Mouse (Mus musculus): ENCODE data around the gene Ddo. TPM values are rescaled to one million over a fixed set of nuclear protein-coding genes. Genes with fewer than 3 reads are reported as not detected.

Ddo gene
- polyA plus RNA-seq, 1 experiment, result not detected

DNA sequence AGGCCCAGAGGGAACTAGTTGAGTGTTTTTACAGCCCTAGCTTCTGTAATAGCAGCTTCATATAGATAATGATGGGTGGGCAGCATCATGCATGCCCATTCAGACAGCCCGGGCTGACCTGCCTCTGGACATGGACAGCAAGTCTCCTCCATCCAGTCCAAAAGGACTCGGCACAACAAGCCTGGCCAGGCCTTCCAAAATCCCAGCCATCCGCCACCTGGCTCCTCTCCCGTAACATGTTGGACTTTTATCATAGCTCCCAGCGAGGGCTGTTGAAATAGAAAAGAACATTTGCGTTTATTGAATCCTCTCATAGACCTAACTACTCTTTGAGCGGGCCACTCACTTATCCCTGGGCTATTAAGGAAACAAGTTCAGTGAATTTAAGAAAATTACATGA lies 12.1 kb downstream of the Ddo start:
- no peak for TF ChIP-seq GATA1 (IDR thresholded peaks at IDR 0.05; ENCODE audit: low read length)

DNA sequence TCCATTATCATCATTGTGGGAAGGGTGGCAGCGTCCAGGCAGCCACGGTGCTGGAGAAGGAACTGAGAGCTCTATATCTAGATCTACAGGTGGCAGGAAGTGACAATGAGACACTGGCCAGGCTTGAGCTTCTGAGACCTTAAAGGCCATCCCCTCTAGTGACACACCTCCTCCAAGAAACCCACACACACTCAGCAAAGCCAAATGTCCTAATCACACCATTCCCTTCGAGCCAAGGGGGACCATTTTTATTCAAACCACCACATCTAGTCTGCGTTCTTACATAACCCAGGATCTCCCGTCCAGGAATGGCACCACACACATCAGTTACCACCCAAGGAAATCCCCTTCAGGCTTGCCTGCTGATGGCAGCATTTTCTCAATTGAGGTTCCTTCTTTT lies 13.3 kb downstream of the Ddo start:
- TF ChIP-seq GATA1 (IDR thresholded peaks at IDR 0.05; ENCODE audit: low read length), result no peak

DNA sequence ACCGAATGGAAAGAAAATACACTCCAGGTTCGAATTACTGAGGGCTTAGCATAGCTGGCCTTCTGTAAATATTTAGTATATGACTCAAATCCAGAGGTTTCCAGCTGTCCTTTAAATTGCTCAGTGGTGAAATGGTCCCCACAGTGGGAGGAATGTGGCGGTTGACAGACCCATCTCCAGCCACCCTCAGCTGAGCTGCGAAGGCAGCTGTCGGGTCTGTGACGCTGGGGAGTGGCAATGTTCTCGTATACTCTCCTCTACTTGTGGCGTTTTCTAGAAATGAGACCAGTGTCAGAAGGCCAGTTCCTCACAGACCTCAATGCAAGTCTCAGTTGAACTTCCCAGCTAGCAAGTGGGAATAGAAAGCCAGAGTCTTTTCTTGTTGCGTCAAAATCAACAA lies 14.6 kb downstream of the Ddo start:
- TF ChIP-seq GATA1 (IDR thresholded peaks at IDR 0.05; ENCODE audit: low read length), result no peak

DNA sequence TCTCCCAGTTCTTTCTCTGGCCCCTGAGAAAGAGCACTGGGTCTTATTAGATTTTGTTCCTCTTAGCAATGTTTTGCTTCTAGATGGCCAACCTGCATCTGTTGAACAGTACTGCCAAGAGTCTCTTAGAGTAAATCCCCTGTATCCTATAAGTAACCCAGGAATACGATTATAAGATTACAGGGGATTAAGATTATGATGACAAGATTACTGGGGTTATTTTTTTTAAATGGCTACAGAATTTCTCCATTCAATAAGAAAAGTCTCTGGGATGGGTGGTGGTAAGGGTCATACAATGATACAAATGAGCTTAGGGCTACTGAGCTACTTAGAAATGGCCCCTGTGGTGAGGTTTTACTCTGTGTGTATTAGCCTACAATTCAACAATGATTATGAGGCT lies 15.5 kb downstream of the Ddo start:
- TF ChIP-seq GATA1 (IDR thresholded peaks at IDR 0.05; ENCODE audit: low read length), result no peak

DNA sequence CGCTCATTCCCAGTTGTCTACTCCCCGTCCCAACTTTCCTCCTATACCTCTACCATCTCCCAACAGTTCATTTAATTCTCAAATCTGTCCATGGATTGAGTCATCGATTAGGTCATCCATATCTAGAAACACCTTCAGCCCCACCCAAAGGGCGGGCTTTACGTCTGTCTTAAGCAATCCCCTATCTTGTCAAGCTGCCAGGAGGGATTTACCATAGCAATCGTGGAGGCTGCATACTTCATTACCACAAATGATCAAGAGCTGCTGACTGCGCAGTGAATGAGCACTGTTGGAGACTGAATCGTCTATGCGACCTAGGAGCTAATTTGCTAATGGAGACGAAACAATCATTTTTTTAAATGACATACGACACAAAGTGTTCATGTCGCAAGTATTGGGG lies 19.0 kb downstream of the Ddo start:
- TF ChIP-seq GATA1 (IDR thresholded peaks at IDR 0.05; ENCODE audit: low read length), result no peak

DNA sequence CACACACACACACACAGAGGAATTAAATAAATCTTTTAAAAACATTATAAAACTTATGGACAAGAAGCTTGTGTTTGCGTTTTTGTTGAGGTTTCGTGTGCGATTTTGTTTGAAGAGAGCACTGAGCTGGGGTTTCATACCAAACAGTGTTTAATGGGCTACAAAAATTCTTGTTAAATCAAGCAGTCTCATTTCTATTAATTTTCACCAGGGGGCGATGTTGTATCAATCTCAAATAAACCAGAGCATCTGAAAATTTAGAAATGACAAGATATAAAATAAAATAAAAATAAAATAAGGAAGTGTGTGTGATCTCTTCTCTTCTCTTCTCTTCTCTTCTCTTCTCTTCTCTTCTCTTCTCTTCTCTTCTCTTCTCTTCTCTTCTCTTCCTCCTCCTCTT lies 19.8 kb downstream of the Ddo start:
- no peak for TF ChIP-seq GATA1 (IDR thresholded peaks at IDR 0.05; ENCODE audit: low read length)

DNA sequence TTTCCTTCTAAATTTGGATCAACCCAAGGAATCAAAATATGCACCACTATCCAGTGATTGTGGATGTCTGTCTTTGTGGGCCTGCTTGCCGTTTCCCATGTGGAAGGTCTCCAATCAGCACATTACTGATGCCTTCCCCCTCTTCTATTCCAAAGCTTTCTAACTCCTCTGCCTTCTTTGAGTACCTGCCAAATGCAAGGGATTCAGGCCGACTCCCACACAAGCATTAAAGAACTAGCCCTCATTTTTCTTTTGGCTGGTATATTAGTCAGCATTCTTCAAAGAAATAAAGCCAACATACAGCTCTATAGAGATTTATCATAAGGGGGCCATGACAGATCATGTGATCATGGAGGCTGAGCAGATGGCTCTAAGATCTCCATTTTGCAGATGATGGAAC lies 21.9 kb downstream of the Ddo start:
- no peak for TF ChIP-seq GATA1 (IDR thresholded peaks at IDR 0.05; ENCODE audit: low read length)

DNA sequence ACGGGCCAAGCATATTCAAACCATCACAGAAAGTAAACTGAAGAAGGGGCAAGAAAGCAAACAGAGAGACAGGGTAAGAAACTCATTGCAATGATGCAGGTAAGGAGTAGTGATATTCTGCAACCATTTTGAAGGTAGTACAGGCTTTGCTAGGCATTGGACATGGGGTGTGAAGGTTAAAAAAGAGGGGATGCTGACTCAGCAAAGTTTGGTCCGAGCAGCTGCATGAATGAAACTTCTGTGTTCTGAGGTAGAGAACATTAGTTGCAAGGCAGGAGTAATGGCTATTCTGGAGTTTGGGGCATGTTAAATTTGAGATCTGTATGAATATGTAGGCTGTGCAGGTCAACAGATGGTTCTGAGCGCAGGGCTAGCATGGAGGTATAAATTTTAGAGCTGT lies 35.5 kb downstream of the Ddo start:
- TF ChIP-seq GATA1 (IDR thresholded peaks at IDR 0.05; ENCODE audit: low read length), result no peak

DNA sequence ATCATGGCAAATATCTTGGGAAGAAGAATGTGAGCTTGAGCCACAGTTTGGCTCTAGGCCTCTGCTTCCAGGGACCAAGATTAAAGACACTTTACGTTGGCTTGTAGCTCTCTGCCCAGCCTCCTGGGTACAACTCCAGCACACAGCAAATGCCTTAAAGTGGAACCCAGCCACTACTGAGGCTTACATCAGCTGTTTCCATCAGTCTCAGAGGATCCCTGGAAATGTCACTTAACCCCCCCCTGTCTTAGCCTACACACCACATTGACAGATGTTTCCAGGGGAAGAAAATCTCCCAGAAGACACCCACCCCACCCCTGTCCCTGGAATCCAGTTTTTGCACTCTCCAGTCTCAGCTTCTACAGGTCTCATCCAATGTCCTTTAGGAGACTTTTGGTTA lies 37.1 kb downstream of the Ddo start:
- TF ChIP-seq GATA1 (IDR thresholded peaks at IDR 0.05; ENCODE audit: low read length), result no peak

DNA sequence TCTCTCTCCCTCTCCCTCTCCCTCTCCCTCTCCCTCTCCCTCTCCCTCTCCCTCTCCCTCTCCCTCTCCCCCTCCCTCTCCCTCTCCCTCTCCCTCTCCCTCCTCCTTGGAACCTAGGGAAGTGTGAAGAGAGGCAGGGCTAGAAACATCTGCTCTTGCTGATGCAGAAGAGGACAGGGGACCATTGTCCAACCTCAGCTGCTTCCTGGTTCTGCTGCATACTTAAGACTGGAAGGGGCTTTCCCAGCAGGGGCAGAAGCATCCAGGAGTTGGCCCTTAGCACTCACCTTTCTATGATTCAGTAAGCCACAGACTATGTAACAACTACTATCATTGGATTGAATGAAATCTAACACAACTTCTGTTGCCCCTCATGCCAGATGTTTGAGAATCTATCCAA lies 38.8 kb downstream of the Ddo start:
- no peak for TF ChIP-seq GATA1 (IDR thresholded peaks at IDR 0.05; ENCODE audit: low read length)

DNA sequence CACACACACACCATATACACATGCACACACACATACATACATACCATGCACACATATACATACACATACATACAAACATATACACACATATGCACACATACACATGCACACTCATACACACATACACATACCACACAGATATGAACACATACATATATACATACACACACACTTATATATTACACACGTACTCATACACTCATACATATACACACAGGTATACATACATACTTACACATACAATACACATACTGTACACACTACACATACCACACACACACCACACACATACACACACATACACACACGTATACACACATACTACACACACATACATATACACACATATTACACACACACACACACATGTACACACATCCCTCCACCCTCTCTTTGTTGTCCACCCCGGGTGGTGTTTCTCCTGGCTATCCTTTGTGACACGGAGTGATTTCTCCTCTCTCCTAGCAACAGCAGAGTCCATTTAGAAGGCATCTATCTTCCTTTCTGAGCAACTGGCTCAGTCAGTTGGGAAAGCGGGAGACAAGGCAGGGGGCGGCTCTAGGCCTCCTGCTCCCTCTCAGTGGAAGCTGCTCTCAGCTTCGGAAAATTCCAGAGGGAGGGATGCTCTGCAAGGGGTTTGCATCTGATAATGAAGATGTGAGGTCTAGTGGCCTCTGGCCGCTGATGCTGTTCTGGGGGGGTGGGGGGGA lies 42.9 kb downstream of the Ddo start:
- no peak for TF ChIP-seq GATA1 (IDR thresholded peaks at IDR 0.05; ENCODE audit: low read length)

DNA sequence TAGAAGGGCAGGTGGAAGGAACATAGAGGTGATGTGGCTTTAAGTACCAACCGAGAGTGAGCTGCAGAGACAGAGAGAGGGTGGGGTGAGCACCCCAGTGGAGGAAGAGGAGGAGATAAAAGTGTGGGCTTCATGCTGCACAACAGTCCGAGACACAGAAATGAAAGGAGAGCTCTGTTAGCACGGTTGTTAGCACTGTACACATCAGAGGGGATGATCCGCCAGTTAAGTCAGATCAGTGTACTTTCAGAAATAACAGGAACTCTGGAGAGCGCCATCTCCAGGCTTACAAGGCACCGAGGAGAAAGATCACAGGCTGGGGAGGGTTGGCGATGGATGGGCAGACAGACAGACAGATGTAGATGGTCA lies 43.5 kb downstream of the Ddo start:
- TF ChIP-seq GATA1 (IDR thresholded peaks at IDR 0.05; ENCODE audit: low read length), result no peak

DNA sequence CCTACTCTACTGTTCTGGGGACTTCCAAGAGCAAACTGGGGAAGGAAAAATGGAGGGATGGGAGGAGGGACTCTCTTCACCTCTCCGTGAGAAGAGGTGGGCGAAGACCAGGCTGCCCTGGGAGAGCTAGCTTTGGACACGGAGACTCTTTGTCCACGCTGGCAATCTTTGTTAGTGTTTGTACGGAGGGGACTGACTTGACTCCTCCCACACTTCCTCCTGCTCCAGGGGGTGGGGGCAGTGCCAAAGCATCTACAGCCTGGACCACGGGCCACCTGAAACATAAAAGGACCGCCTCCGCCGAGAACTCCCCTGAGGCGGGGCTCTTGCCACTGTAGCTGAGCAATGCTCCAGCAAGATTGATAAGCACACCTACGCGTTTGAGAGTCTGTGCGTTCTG lies 44.3 kb downstream of the Ddo start:
- TF ChIP-seq GATA1 (IDR thresholded peaks at IDR 0.05; ENCODE audit: low read length), result no peak

DNA sequence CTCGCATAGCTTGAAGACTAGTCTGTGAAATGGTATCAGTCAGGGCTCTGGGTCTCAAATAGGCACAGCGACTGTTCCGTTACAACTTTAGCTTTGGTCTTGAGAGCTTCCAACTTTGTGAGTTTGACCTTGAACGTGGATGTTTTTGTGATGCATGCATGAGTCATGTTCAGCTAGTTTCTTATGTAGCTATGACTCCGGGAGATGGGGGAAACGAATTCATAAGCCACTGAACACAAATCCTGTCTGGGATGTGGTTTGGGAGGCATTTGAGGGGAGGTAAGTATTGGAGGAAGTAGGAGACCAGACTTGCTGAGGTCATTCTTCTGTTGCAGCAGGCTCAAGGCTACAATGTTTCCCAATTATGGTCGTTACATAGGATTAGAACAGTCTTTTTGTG lies 46.1 kb downstream of the Ddo start:
- no peak for TF ChIP-seq GATA1 (IDR thresholded peaks at IDR 0.05; ENCODE audit: low read length)

DNA sequence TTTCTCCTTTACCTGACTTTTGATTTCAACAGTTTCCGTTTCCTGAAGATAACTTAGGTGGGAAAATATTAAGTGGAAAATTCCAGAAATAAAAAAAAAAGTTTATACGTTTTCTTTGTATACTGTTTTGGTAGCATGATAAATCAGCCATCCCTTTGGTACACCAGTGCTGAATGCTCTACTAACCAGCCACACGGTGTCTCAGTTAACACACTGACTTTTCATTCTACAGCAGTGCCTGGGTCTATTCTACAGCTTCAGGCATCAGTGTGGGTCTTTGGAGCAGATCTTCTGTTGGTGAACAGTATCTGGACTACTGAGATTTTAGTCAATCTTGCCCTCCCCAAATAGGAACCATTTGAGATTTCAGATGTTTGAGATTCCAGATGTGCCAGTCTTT lies 48.7 kb downstream of the Ddo start:
- TF ChIP-seq GATA1 (IDR thresholded peaks at IDR 0.05; ENCODE audit: low read length), result no peak

DNA sequence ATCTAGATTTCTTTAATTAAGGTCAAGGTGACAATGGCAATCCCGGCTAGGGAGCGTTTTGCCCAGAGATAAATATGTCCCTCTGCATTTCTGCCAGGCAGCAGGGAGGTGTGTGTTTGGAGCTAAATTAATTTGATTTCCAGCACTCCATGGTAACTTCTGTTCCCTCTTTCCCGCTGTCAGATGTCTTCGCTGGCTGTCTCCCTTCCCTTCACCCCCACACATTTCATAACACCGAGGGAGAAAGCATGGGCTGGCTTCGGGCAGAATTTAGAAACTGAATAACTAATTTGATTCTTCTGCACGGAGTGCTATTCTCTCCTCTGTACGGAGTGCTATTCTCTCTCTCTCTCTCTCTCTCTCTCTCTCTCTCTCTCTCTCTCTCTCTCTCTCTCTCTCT lies 52.7 kb downstream of the Ddo start:
- TF ChIP-seq GATA1 (IDR thresholded peaks at IDR 0.05; ENCODE audit: low read length), result no peak

DNA sequence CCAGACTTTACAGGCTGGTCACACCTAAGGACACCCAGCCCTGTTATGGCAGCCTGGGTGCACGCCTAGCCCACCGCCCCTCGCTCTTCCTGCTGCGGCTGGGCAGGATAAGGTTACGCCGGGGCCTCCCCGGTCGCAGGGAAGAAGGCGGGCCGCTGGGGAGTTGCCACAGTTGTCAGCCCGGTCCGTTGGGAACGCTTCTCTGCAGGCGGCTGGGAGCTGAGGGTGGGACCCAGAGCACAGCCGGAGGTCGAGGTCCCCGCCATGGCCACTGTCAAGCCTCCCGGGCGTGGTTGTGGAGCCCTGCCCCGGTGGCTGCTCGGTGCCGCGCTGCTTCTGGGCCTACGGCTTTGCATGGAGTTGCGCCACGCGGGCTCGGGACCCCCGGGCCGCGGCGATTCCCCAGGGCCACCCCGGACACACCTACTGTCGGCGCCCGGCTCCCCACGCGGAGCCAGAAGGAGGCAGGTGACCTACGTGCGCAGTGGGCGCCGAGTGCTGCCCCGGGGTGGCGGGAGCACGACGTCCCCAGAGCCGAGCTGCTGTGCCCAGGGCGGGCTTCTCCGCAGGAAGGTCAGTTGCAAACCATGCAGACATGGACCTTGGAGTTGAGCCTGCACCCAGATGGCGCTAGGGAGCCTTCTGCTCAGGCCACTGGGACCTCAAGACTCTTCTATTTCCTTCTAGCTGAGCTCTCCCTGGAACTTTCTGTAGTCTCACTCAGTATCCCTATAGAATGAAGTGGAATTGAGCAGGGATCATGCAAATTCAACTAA lies 53.5 kb downstream of the Ddo start, which contains the start of gene Mettl24:
TSS of gene Mettl24 (plus strand) at position 191 of the 776 bp plus-strand sequence.
- TF ChIP-seq GATA1 (IDR thresholded peaks at IDR 0.05; ENCODE audit: low read length), result no peak
